Mouse (Mus musculus) spleen, adult 2 months (tissue): ENCODE results near the gene Fgfr2. TPM values are rescaled to one million over a fixed set of nuclear protein-coding genes. Genes with fewer than 3 reads are reported as not detected.
"Not testable (repeated sequence)": the region's sequence is repeated elsewhere in the genome, so short reads cannot be mapped to it uniquely, and the experiment has no call there.

ENCODE experiments used
- DNase-seq, 2 experiments: peaks; one replicate each; pipeline versions ENCODE4 v3.0.0 to v3.0.0-alpha.2; 2012 to 2021; ENCODE audit warnings: low spot score in 2 of 2, low read depth in 1 of 2
- H3K27ac ChIP-seq: fragments of 200-500 bp; 2 replicates; pipeline ENCODE4 v1.5.1; 2012; ENCODE audit warnings: low read length, inconsistent platforms; ENCODE audit not compliant: insufficient read depth
- H3K27me3 ChIP-seq: fragments of 200-500 bp; 2 replicates; pipeline ENCODE4 v1.6.1; 2012; ENCODE audit warnings: mild to moderate bottlenecking, moderate library complexity, low read length, inconsistent platforms; ENCODE audit not compliant: control insufficient read depth, insufficient read depth
- H3K36me3 ChIP-seq: fragments of 200-500 bp; 2 replicates; pipeline ENCODE4 v1.6.1; 2012; ENCODE audit warnings: mild to moderate bottlenecking, low read length, inconsistent platforms; ENCODE audit not compliant: control insufficient read depth, insufficient read depth
- H3K4me1 ChIP-seq: fragments of 200-500 bp; 2 replicates; pipeline ENCODE4 v1.6.1; 2011; ENCODE audit warnings: inconsistent platforms; ENCODE audit not compliant: control insufficient read depth, insufficient read depth, insufficient read length
- H3K4me3 ChIP-seq: fragments of 200-500 bp; 2 replicates; pipeline ENCODE4 v1.5.1; 2011; ENCODE audit warnings: mild to moderate bottlenecking, inconsistent platforms; ENCODE audit not compliant: insufficient read depth, insufficient read length; ENCODE audit errors: extremely low read depth
- CTCF ChIP-seq: fragments of 200-500 bp; IDR thresholded peaks from 2 replicates; pipeline ENCODE4 v1.5.1; 2011; ENCODE audit warnings: mild to moderate bottlenecking, inconsistent platforms; ENCODE audit not compliant: insufficient read depth, insufficient read length, insufficient replicate concordance; ENCODE audit errors: extremely low read depth
- POLR2A ChIP-seq: fragments of 200-500 bp; IDR thresholded peaks from 2 replicates; pipeline ENCODE4 v1.6.1; 2011; ENCODE audit warnings: low read depth, low read length, inconsistent platforms
- WGBS: fragments of 180-500 bp; shearing (Covaris S2); methylation state at CpG from one replicate; pipeline ENCODE4 v1.1.7; 2018; 5-methylcytosine and 5-hydroxymethylcytosine counted together
- polyA plus RNA-seq: library from polyadenylated mRNA; depleted of rRNA; stranded (reverse); fragments of >200 nt; gene quantifications from 2 replicates; pipeline ENCODE4 v1.2.3, GENCODE M21; 2012

Fgfr2 gene
- polyA plus RNA-seq, 1 experiment = 1.6 TPM

DNA sequence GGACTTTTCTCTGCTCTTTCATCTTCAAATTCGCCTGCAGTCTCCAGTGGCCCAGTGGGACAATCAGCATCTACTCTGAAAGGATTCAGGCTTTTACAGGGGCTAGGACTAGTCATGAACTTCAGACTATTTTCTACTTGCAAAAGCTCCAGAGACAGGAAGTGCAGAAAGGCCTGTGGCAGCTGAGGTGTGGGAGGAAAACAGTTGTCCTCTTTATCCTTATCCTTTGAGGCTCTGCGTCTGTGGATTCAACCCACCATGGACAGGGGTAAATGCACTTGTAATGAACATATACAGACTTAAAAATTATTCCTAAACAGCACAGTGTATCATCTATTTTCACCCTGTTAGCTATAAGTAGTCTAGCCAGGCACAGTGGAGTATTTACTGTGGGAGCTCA is 2518.8 kb downstream of the Fgfr2 start:
- WGBS = 77% methylated on average over 2 of the region's 2 CpGs
- no peaks in the 10 kb centered on the region for H3K27me3 ChIP-seq

GRCm38 (mm10) chr7:130603556-130603955 is 2519.6 kb downstream of the Fgfr2 start:
- Histone ChIP-seq H3K36me3 (no peaks in the 10 kb centered on the region), H3K27ac (no peak overlapping the region), H3K27me3 (no peaks in the 10 kb centered on the region), H3K4me1 (no peaks in the 10 kb centered on the region), H3K4me3 (no peak overlapping the region)
- no peak for DNase-seq
- WGBS = 88% methylated on average over 5 of the region's 5 CpGs
- TF ChIP-seq CTCF (no peak), POLR2A (no peak)

More for the DNA sequence above, 2518.8 kb downstream of the Fgfr2 start:
- Histone ChIP-seq H3K4me1 (no peaks in the 10 kb centered on the region), H3K27ac (no peak overlapping the region), H3K36me3 (no peaks in the 10 kb centered on the region), H3K4me3 (no peak overlapping the region)
- TF ChIP-seq POLR2A (no peak), CTCF (no peak)
- no peak for DNase-seq

GRCm38 (mm10) chr7:130602804-130603203 is 2520.3 kb downstream of the Fgfr2 start:
- no peak for TF ChIP-seq CTCF
- no peak for TF ChIP-seq POLR2A
- H3K27me3 ChIP-seq = no peaks in the 10 kb centered on the region
- DNase-seq = no peak
- H3K4me3 ChIP-seq = no peak overlapping the region
- H3K36me3 ChIP-seq = no peaks in the 10 kb centered on the region
- no peaks in the 10 kb centered on the region for H3K4me1 ChIP-seq
- WGBS = 91% methylated on average over 1 of the region's 1 CpGs
- no peak overlapping the region for H3K27ac ChIP-seq

DNA sequence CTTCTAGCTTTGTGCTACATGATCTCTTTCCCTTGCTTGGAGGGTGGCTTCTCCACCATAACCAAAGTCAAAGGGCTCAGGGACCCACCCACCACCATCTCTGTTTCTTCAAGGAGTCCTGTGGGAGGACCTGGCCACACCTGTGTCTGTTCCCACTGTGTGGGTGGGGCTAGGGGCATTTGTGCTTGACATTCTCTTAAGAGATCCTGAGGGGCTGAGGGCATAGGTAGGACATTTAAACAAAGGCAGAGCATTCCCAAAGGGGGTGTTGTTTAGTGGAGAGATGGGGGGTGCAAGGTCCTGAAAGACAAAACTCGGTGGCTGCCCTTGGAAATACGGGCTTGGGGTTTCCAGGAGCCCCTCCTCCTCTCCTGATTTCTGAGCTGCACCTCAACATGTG is 2522.6 kb downstream of the Fgfr2 start:
- 75% methylated on average over 2 of the region's 2 CpGs for WGBS
- no peak overlapping the region for H3K27ac ChIP-seq
- no peaks in the 10 kb centered on the region for H3K27me3 ChIP-seq
- H3K4me3 ChIP-seq = no peak overlapping the region
- no peak for DNase-seq
- no peaks in the 10 kb centered on the region for H3K4me1 ChIP-seq
- H3K36me3 ChIP-seq = no peaks in the 10 kb centered on the region
- TF ChIP-seq POLR2A = no peak
- no peak for TF ChIP-seq CTCF

DNA sequence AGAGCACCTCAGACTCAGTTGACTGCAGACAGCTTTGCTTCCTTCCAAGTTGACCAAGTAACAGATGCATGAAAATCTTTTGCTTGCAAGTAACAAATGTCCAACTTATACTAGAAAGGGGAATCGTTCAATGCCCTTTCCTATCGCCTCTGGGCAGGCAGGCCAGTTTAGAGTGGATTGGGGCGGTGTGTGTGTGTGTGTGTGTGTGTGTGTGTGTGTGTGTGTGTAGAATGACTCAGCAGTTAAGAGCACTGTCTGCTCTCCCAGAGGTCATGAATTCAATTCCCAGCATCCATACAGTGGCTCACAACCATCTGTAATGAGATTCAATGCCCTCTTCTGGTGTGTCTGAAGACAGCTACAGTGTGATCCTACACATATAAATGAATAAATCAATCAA is 2523.1 kb downstream of the Fgfr2 start:
- DNase-seq = no peak
- Histone ChIP-seq H3K27me3 (no peaks in the 10 kb centered on the region), H3K4me1 (no peaks in the 10 kb centered on the region), H3K36me3 (no peaks in the 10 kb centered on the region), H3K27ac (no peak overlapping the region), H3K4me3 (no peak overlapping the region)
- 82% methylated on average over 3 of the region's 3 CpGs for WGBS
- no peak for TF ChIP-seq POLR2A
- no peak for TF ChIP-seq CTCF

DNA sequence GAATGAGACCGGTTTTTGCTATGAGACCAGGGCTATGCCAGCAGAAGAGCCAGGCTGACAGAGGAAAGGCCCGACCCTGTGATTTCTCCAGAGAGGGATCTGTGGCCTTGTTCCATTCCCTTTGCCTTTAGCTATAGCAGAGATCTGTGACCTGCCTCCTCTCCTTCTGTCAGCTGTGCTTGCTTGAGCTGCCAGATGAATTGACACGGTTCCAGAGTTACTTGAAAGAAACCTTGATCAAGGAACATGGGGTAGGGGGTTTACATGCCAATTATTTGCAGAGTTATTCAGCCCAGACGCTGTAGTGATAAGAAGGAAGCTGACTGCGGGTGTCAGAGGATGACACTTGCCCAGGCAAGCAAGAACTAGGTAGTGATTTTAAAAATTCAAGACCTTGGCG is 2525.6 kb downstream of the Fgfr2 start:
- TF ChIP-seq CTCF = no peak
- TF ChIP-seq POLR2A = no peak
- Histone ChIP-seq H3K4me1 (no peaks in the 10 kb centered on the region), H3K27me3 (no peaks in the 10 kb centered on the region), H3K36me3 (no peaks in the 10 kb centered on the region), H3K27ac (no peak overlapping the region), H3K4me3 (no peak overlapping the region)
- no peak for DNase-seq
- WGBS = 83% methylated on average over 6 of the region's 6 CpGs

- DNase-seq, H3K27ac ChIP-seq: not testable (repeated sequence)
Observed at GRCm38 (mm10) chr7:130596079-130596855, 2526.9 kb downstream of the Fgfr2 start.

DNA sequence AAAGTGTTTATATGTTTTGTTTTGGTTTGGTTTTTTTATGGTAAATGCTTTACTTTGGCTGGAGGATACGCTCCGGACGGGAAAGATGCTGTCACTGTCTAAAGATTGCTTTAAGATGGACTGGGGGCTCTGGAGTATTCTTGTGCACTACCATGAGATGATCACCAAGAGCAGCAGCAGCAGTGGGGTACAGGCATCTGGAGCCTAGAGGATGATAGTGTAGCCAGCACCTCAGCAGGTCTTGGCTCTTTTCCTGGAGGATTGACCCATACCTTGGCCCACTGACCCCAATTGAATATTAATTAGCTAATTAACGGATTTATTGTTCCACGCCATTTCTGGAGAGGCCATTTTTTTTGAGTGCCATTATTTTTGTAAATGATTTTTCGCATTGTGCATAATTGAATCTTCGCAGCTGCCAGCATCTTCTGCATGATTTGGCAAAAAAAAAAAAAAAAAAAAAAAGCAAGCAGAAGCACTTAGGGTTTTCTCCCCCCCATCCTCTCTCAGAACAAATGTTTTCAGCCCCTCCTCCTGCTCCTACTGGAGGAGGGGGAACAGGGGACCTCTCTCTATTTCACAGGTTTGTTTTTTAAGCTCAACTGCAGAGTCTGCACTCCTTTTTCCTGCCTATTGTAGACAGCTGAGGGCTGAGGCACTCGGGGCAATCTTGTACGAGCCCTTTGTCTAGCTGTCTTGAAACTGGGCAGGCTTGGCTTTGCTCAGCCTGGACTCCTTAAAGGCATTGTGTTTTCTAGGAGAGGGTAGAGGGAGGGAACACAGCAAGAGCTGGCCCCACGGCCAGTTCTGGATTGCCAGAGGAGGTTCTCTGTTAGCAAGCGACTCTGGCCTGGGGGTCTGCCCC is 2529.5 kb downstream of the Fgfr2 start:
- H3K27ac ChIP-seq, H3K27me3 ChIP-seq, H3K4me1 ChIP-seq, DNase-seq, H3K36me3 ChIP-seq, H3K4me3 ChIP-seq: not testable (repeated sequence)
- WGBS = 84% methylated on average over 9 of the region's 11 CpGs

More at GRCm38 (mm10) chr7:130596079-130596855, 2526.9 kb downstream of the Fgfr2 start:
- H3K27me3 ChIP-seq, H3K4me3 ChIP-seq, H3K36me3 ChIP-seq, H3K4me1 ChIP-seq: not testable (repeated sequence)
- 48% methylated on average over 9 of the region's 19 CpGs for WGBS

DNA sequence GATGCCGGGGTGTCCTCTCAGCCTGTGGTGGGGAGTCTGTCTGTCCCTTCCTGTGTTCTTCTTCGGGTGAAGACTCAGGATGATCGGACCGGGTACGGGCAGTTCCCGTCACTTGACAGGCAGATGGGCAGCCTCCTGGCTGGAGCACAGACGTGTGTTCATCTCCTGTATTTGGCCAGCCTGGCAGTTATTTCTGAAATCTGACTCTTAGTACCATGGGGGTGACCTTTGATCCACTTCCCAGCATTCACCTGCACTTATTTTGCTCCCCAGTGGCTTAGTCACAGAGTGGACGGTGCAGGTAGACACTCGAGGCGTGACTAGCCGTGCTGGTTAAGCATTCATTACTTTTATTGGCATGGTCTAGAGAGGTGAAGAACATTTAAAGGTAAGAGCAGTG is 2530.2 kb downstream of the Fgfr2 start:
- no CpG with 5 or more reads among the region's 11 CpGs for WGBS
- H3K36me3 ChIP-seq, H3K4me3 ChIP-seq, H3K4me1 ChIP-seq, H3K27ac ChIP-seq, DNase-seq, H3K27me3 ChIP-seq: not testable (repeated sequence)
